ENCODE assay signal across 8 mouse cellular contexts in genomic region chr12:99884269-99885261, GRCm38 (mm10). TPM values are rescaled to one million over a fixed set of nuclear protein-coding genes. Genes with fewer than 3 reads are reported as not detected.
A peak's percentile ranks its signal among the peaks of the same experiment; 100 is the strongest.
DNase-seq lines count a peak whose midpoint lies in the region; ATAC-seq lines count a peak whose summit lies in the region.

Gene Efcab11 (minus strand): TSS chr12:99884439.
Gene Tdp1 (plus strand): TSS chr12:99884517.

- H3K36me3 ChIP-seq in hindbrain, embryonic 11.5 days (ENCODE audit: control insufficient read depth, insufficient read depth, low read length) = no peaks in the 10 kb centered on the region

- peak within 1 kb of the TSS; percentile 58 for H3K4me3 ChIP-seq in hindbrain, embryonic 11.5 days (ENCODE audit: low read depth, low read length)

- peak within 1 kb of the TSS; percentile 77 for H3K4me2 ChIP-seq in hindbrain, embryonic 11.5 days (replicated peaks; ENCODE audit: low read depth, low read length)

- H3K4me1 ChIP-seq in hindbrain, embryonic 11.5 days (replicated peaks; ENCODE audit: control insufficient read depth, insufficient read depth, low read length) = 0 out of 2 replicates have a peak, but pooled peaks cover 2% of the 10 kb centered on the region

- H3K27me3 ChIP-seq in hindbrain, embryonic 11.5 days (ENCODE audit: control insufficient read depth, insufficient read depth, low read length) = no peaks in the 10 kb centered on the region

- H3K9ac ChIP-seq in hindbrain, embryonic 11.5 days (ENCODE audit: low read depth, low read length) = peak within 1 kb of the TSS; percentile 67

- H3K27ac ChIP-seq in hindbrain, embryonic 11.5 days (ENCODE audit: low read depth, low read length) = peak within 1 kb of the TSS; percentile 75

- H3K9me3 ChIP-seq in hindbrain, embryonic 11.5 days (ENCODE audit: control insufficient read depth, low read length) = no peaks in the 10 kb centered on the region

- peak; percentile 92 for ATAC-seq in frontal cortex, adult (ENCODE audit: low TSS enrichment)
- ATAC-seq in hindbrain, embryonic 11.5 days (ENCODE audit: low FRiP score) = peak; percentile 82

- peak; percentile 80 for DNase-seq in MEL-GATA-1-ER (ENCODE audit: extremely low read depth, low read depth)
- DNase-seq in cerebellum, adult 8-10 months = peak; percentile 93
- DNase-seq in hindbrain, embryonic 11.5 days (ENCODE audit: low spot score) = peak; percentile 100
- peak; percentile 87 to 94 for DNase-seq in layer of hippocampus, postnatal 10 days (ENCODE audit: low spot score in 2 of 2)
- peak; percentile 94 for DNase-seq in lung, postnatal 10 days
- DNase-seq in ovary, postnatal 36 days (ENCODE audit: low spot score) = peak; percentile 94
- peak; percentile 95 for DNase-seq in thymus, postnatal 25 days

- under 1% methylated on average over 73 of the region's 73 CpGs for WGBS in hindbrain, embryonic 11.5 days

RNA-seq across cellular contexts. Expression of gene Efcab11, which starts in this region (rescaled TPM):
- 22.9 and 25.6 TPM in 2 replicates for polyA plus RNA-seq in hindbrain, embryonic 11.5 days (2014; fragmentation: Nextera tagmentation; extraction: Ambion mirVana)
- total RNA-seq in layer of hippocampus, postnatal 10 days (2021) = 1 to 10 TPM in 1 of 2 experiments, under 1 TPM in 1; 0.94 to 1.2 TPM

RNA-seq across cellular contexts. Expression of gene Tdp1, which starts in this region (rescaled TPM):
- polyA plus RNA-seq in hindbrain, embryonic 11.5 days (2014; fragmentation: Nextera tagmentation; extraction: Ambion mirVana) = 75.1 and 81.5 TPM in 2 replicates
- total RNA-seq in layer of hippocampus, postnatal 10 days (2021) = 10 to 100 TPM; 34.9 to 36.4 TPM

Comparison
In these comparisons a context has a peak if more than half of its experiments do, and no peak if none do; other contexts are left out.
1. Peak in every context shown above with its lines: DNase-seq, ATAC-seq, H3K4me3 ChIP-seq and H3K27ac ChIP-seq.